Comparison of ENCODE assay signal across 7 mouse cellular contexts in genomic region chr5:143732180-143732891, GRCm38 (mm10). TPM values are rescaled to one million over a fixed set of nuclear protein-coding genes. Genes with fewer than 3 reads are reported as not detected.
A peak's percentile ranks its signal among the peaks of the same experiment; 100 is the strongest.
DNase-seq lines count a peak whose midpoint lies in the region; ATAC-seq lines count a peak whose summit lies in the region.

Usp42 (minus strand) TSS chr5:143732280.

- peak within 1 kb of the TSS; percentile 85 for H3K9ac ChIP-seq in intestine, embryonic 15.5 days

- H3K27me3 ChIP-seq in intestine, embryonic 15.5 days (replicated peaks): no peaks in the 10 kb centered on the region
- H3K27me3 ChIP-seq in midbrain, embryonic 10.5 days (ENCODE audit: low read depth, poor library complexity, severe bottlenecking): no peaks in the 10 kb centered on the region

- 0 out of 2 replicates have a peak, but pooled peaks cover 9% of the 10 kb centered on the region for H3K4me1 ChIP-seq in intestine, embryonic 15.5 days (replicated peaks)
- H3K4me1 ChIP-seq in midbrain, embryonic 10.5 days: peaks cover 29% of the 10 kb centered on the region

- peak within 1 kb of the TSS; percentile 81 for H3K4me2 ChIP-seq in intestine, embryonic 15.5 days (replicated peaks)

- intact Hi-C loops in gastrocnemius, postnatal 36 days (cut with DNase I): loop anchor here (1.0 to 2.0 kb wide), 2 partner anchors 26 to 184 kb away; no protein-coding TSS in a partner anchor
- intact Hi-C loops in left cerebral cortex, postnatal 25 days (cut with DNase I): loop anchor here (1.0 to 5.0 kb wide), 2 partner anchors 26 to 180 kb away; no protein-coding TSS in a partner anchor

- H3K27ac ChIP-seq in intestine, embryonic 15.5 days: peak within 1 kb of the TSS; percentile 91
- peak within 1 kb of the TSS; percentile 95 for H3K27ac ChIP-seq in midbrain, embryonic 10.5 days (replicated peaks)

- peak; percentile 98 for DNase-seq in adrenal gland, adult 2 months
- peak; percentile 93 for DNase-seq in embryo, embryonic 11.5 days (ENCODE audit: low read depth, low spot score)
- DNase-seq in gastrocnemius, postnatal 36 days: peak; percentile 91 to 95
- DNase-seq in left cerebral cortex, postnatal 25 days (ENCODE audit: low spot score in 2 of 2): peak; percentile 95 to 98
- peak; percentile 94 for DNase-seq in midbrain, embryonic 10.5 days (ENCODE audit: low spot score)
- peak; percentile 93 for DNase-seq in right cerebral cortex, postnatal 4 days

- no peaks in the 10 kb centered on the region for H3K9me3 ChIP-seq in intestine, embryonic 15.5 days
- no peaks in the 10 kb centered on the region for H3K9me3 ChIP-seq in midbrain, embryonic 10.5 days (replicated peaks)

- H3K4me3 ChIP-seq in intestine, embryonic 15.5 days (replicated peaks): peak within 1 kb of the TSS; percentile 97
- peak within 1 kb of the TSS; percentile 89 for H3K4me3 ChIP-seq in midbrain, embryonic 10.5 days

- peak; percentile 99 for ATAC-seq in intestine, embryonic 15.5 days

- WGBS in intestine, embryonic 15.5 days: under 1% methylated on average over 82 of the region's 82 CpGs
- under 1% methylated on average over 69 of the region's 82 CpGs for WGBS in midbrain, embryonic 10.5 days

- H3K36me3 ChIP-seq in intestine, embryonic 15.5 days: no peaks in the 10 kb centered on the region
- peaks cover 8% of the 10 kb centered on the region for H3K36me3 ChIP-seq in midbrain, embryonic 10.5 days

RNA-seq across cellular contexts. Expression of gene Usp42, which starts in this region (rescaled TPM):
- total RNA-seq in adrenal gland, adult 2 months (2021): 10 to 100 TPM; 13.1 to 14.6 TPM
- 6.2 and 6.8 TPM in 2 replicates for polyA plus RNA-seq in adrenal gland, adult 2 months (2012; rRNA removed)
- 1 to 10 TPM; 4.2 to 6.4 TPM for total RNA-seq in gastrocnemius, postnatal 36 days (2021)
- 14.8 and 15.4 TPM in 2 replicates for polyA plus RNA-seq in intestine, embryonic 15.5 days (2015; fragmentation: Nextera tagmentation; extraction: Ambion mirVana)
- total RNA-seq in left cerebral cortex, postnatal 25 days (2021): 10 to 100 TPM; 22.1 to 24.0 TPM
- polyA plus RNA-seq in midbrain, embryonic 10.5 days (2016; fragmentation: Nextera tagmentation; extraction: Ambion mirVana): 26.9 and 32.1 TPM in 2 replicates

Comparison
In these comparisons a context has a peak if more than half of its experiments do, and no peak if none do; other contexts are left out.
1. Peak in every context shown above with its lines: DNase-seq, ATAC-seq, H3K4me3 ChIP-seq and H3K27ac ChIP-seq.